Mouse (Mus musculus) C2C12 (cell line): ENCODE data around the gene Pik3r5.

Source experiments
- CTCF ChIP-seq: IDR thresholded peaks from one replicate; pipeline ENCODE4 v1.5.1; 2011; ENCODE audit not compliant: control insufficient read depth, insufficient read depth, insufficient read length
- MAX ChIP-seq: IDR thresholded peaks from one replicate; pipeline ENCODE4 v1.6.1; 2011; ENCODE audit warnings: mild to moderate bottlenecking, control low read depth

DNA sequence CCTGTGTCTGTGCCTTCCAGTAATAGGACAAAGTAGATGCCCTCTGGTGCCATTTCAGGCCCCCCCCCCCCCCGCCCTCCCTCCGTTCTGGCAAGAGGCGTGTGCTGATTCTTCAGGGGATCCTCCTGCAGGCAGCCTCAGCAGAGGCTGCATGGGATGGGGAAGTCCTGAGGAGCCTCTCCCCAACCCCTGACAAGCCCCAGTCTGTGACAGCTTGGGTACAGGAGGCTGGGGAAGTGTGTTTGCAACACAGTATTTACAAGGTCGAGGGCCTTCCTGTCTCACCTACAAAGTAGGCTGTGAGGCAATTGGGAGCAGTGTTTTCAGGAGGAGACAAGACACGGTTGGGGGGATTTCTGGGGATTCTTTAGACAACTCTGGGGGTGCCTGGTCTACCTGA lies 9.0 kb downstream of the Pik3r5 start:
- TF ChIP-seq CTCF: no peak
- no peak for TF ChIP-seq MAX
